Mouse (Mus musculus) heart, embryonic 11.5 days (tissue): ENCODE data around the gene Nomo1. TPM values are rescaled to one million over a fixed set of nuclear protein-coding genes. Genes with fewer than 3 reads are reported as not detected.

Experiments
- ATAC-seq: fragments of 200-750 bp; cut with Nextera tagmentation; replicated peaks from 2 replicates; pipeline ENCODE4 v1.8.0; 2017; ENCODE audit warnings: moderate library complexity; ENCODE audit not compliant: insufficient number of reproducible peaks, low FRiP score, low TSS enrichment
- H3K27ac ChIP-seq: fragments of 300-500 bp; sonication (generic); 2 replicates; pipeline ENCODE4 v1.5.1; 2014; ENCODE audit warnings: mild to moderate bottlenecking, low read depth, low read length
- H3K27me3 ChIP-seq: fragments of 300-500 bp; sonication (generic); 2 replicates; pipeline ENCODE4 v1.6.1; 2014; ENCODE audit warnings: mild to moderate bottlenecking, low read length, mixed read lengths; ENCODE audit not compliant: control insufficient read depth, insufficient read depth
- H3K36me3 ChIP-seq: fragments of 300-500 bp; sonication (generic); 2 replicates; pipeline ENCODE4 v1.6.1; 2014; ENCODE audit warnings: mild to moderate bottlenecking, low read length, moderate library complexity, mixed read lengths; ENCODE audit not compliant: control insufficient read depth, insufficient read depth
- H3K4me1 ChIP-seq: fragments of 300-500 bp; sonication (generic); 2 replicates; pipeline ENCODE4 v1.6.1; 2014; ENCODE audit warnings: low read length; ENCODE audit not compliant: control insufficient read depth, insufficient read depth
- H3K4me2 ChIP-seq: fragments of 300-500 bp; sonication (generic); 2 replicates; pipeline ENCODE4 v1.6.1; 2014; ENCODE audit warnings: mild to moderate bottlenecking, moderate library complexity
- H3K4me3 ChIP-seq: fragments of 300-500 bp; sonication (generic); 2 replicates; pipeline ENCODE4 v1.5.1; 2014; ENCODE audit warnings: low read depth, low read length
- H3K9ac ChIP-seq: fragments of 300-500 bp; sonication (generic); 2 replicates; pipeline ENCODE4 v1.6.1; 2014; ENCODE audit warnings: mild to moderate bottlenecking, low read depth, low read length, moderate library complexity
- H3K9me3 ChIP-seq: fragments of 300-500 bp; sonication (generic); replicated peaks from 2 replicates; pipeline ENCODE4 v1.6.1; 2016; ENCODE audit warnings: low read length; ENCODE audit not compliant: control insufficient read depth
- WGBS: fragments of 180-500 bp; shearing (Covaris S2); extraction: QIAGEN DNeasy Blood & Tissue Kit; methylation state at CpG from one replicate; pipeline ENCODE4 v1.1.7; 2014; ENCODE audit not compliant: insufficient replicate concordance; 5-methylcytosine and 5-hydroxymethylcytosine counted together
- polyA plus RNA-seq: library from polyadenylated mRNA; unstranded; fragments of >200 nt; fragmentation: Nextera tagmentation; extraction: Ambion mirVana; gene quantifications from 2 replicates; pipeline ENCODE4 v1.2.1, GENCODE M21; 2014

The Nomo1 gene
- polyA plus RNA-seq, 1 experiment from 2014 or later: 20.8 TPM

GRCm38 (mm10) chr7:46084024-46084423, 50.5 kb downstream of the Nomo1 start:
- Histone ChIP-seq H3K9me3 (peaks cover 3% of the 10 kb centered on the region; the same call in 1 of the 2 replicates), H3K4me3 (no peak overlapping the region), H3K4me2 (no peak overlapping the region), H3K9ac (no peak overlapping the region), H3K27me3 (no peaks in the 10 kb centered on the region), H3K27ac (no peak overlapping the region), H3K4me1 (peaks cover 22% of the 10 kb centered on the region), H3K36me3 (peaks cover 20% of the 10 kb centered on the region)
- no peak for ATAC-seq
- 78% methylated on average over 10 of the region's 10 CpGs for WGBS

DNA sequence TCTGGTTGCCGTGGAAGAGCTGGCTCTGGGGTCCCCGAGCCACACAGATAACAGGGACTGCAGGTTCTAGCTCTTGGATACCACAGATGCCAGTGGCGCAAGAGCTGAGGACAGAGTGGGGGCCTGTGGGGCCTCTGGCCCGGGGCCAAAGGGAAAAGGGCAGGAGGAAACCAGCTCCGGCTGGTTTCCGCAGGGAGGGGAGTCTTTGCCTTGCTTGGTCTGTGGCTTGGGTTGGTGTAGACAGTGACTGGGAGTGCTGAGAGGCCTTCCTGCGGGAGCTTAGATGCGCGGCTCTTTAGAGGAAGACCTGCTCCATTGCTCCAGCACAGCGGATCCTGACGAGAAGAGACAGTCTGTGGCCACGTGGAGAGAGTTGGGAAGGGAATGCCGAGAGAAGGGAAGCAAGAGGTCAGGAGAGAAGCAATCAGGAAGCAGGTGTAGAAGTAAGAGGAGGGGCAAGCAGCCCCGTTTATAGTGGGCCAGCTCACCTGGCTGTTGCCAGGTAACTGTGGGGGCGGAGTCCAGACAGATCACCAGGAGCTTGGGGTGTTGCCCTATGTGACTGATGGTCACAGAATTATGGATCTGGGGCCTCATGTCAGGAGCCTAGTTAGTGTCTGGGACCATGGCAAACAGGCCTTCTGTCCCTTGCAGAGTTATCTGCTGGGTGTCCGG, 51.5 kb downstream of the Nomo1 start:
- peaks cover 17% of the 10 kb centered on the region for H3K36me3 ChIP-seq
- H3K9ac ChIP-seq: no peak overlapping the region
- no peak; the same call in 1 of the 2 replicates for ATAC-seq
- peaks cover 22% of the 10 kb centered on the region for H3K4me1 ChIP-seq
- H3K27ac ChIP-seq: peak overlapping the region; percentile 22; the same call in 1 of the 2 replicates
- 58% methylated on average over 16 of the region's 16 CpGs for WGBS
- no peak overlapping the region for H3K4me3 ChIP-seq
- peaks cover 3% of the 10 kb centered on the region; the same call in 1 of the 2 replicates for H3K9me3 ChIP-seq
- H3K4me2 ChIP-seq: no peak overlapping the region
- H3K27me3 ChIP-seq: no peaks in the 10 kb centered on the region

- H3K27me3 ChIP-seq: no peaks in the 10 kb centered on the region
- no peak overlapping the region for H3K4me2 ChIP-seq
- WGBS: 87% methylated on average over 6 of the region's 6 CpGs
- H3K9ac ChIP-seq: no peak overlapping the region
- no peak overlapping the region for H3K27ac ChIP-seq
- H3K4me1 ChIP-seq: peaks cover 22% of the 10 kb centered on the region
- H3K4me3 ChIP-seq: no peak overlapping the region
- ATAC-seq: no peak
- peaks cover 3% of the 10 kb centered on the region; the same call in 1 of the 2 replicates for H3K9me3 ChIP-seq
- peaks cover 13% of the 10 kb centered on the region for H3K36me3 ChIP-seq
These were observed 52.9 kb downstream of the Nomo1 start for GRCm38 (mm10) chr7:46086378-46086777.

DNA sequence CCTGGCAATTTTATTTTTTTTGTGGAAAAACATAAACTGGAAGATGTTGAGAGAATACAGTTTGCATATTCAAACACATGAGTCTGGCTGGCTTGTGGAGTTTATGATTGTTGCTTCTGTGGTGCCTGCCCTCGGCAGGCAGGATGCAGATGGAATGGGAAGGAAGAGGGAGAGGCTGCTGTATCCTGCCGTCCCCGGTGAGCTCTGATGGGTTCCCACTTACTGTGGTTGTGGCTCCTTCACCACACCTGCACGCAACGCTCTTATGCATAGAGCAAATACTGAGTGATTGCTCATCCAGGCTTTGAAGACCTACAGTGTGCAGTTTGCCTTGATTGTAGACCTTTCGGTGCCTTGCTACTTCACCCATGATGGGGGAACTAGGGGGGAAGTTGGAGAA, 54.7 kb downstream of the Nomo1 start:
- Histone ChIP-seq H3K36me3 (peaks cover 9% of the 10 kb centered on the region), H3K27me3 (no peaks in the 10 kb centered on the region), H3K4me2 (no peak overlapping the region), H3K9me3 (peaks cover 3% of the 10 kb centered on the region; the same call in 1 of the 2 replicates), H3K4me1 (peaks cover 12% of the 10 kb centered on the region), H3K9ac (no peak overlapping the region), H3K4me3 (no peak overlapping the region), H3K27ac (no peak overlapping the region)
- ATAC-seq: no peak
- 81% methylated on average over 6 of the region's 6 CpGs for WGBS

- Histone ChIP-seq H3K27ac (no peak overlapping the region), H3K36me3 (no peaks in the 10 kb centered on the region), H3K9ac (no peak overlapping the region), H3K9me3 (peaks cover 3% of the 10 kb centered on the region; the same call in 1 of the 2 replicates), H3K4me1 (peaks cover 6% of the 10 kb centered on the region), H3K4me2 (no peak overlapping the region), H3K27me3 (no peaks in the 10 kb centered on the region), H3K4me3 (no peak overlapping the region)
- 54% methylated on average over 8 of the region's 8 CpGs for WGBS
- ATAC-seq: no peak
These were observed 59.3 kb downstream of the Nomo1 start for GRCm38 (mm10) chr7:46092803-46093202.

- Histone ChIP-seq H3K4me1 (peaks cover 17% of the 10 kb centered on the region), H3K36me3 (no peaks in the 10 kb centered on the region), H3K27ac (no peak overlapping the region), H3K4me3 (no peak overlapping the region), H3K9ac (peak overlapping the region; percentile 43; the same call in 1 of the 2 replicates), H3K27me3 (peaks cover 3% of the 10 kb centered on the region), H3K9me3 (no peaks in the 10 kb centered on the region), H3K4me2 (peak overlapping the region; percentile 75)
- ATAC-seq: no peak
- 3% methylated on average over 4 of the region's 4 CpGs for WGBS
These were observed 62.6 kb downstream of the Nomo1 start for GRCm38 (mm10) chr7:46096136-46096535.

DNA sequence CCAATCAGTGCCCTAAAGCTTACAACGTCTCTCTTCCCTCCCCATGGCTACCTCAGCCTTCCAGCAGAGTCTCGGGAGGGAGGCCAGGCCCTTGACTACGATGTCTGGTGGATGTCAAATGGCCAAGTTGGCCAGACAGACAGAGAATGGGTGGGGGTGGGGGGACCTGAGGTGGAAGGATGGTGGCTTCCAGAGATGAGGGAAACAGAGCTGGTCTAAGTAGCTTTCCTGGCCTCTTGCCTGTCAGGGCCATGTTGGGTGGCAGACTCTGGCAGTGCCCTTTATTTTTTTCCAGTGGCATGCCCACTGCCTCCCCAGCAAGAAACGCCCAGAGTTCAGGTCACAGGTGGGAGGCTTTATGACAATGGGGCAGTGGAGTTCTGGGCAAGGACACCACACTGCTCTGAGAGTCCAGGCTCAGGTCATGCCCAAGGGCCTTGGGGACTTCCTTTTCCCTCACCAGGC, 63.9 kb downstream of the Nomo1 start:
- ATAC-seq: no peak
- Histone ChIP-seq H3K27me3 (peaks cover 3% of the 10 kb centered on the region), H3K36me3 (no peaks in the 10 kb centered on the region), H3K4me2 (peak overlapping the region; percentile 75), H3K9ac (peak overlapping the region; percentile 79), H3K9me3 (no peaks in the 10 kb centered on the region), H3K27ac (peak overlapping the region; percentile 96), H3K4me1 (peaks cover 17% of the 10 kb centered on the region), H3K4me3 (peak overlapping the region; percentile 43)
- WGBS: 33% methylated on average over 4 of the region's 4 CpGs

GRCm38 (mm10) chr7:46098221-46098918, 64.9 kb downstream of the Nomo1 start:
- peak; percentile 68 for ATAC-seq
- H3K4me3 ChIP-seq: peak overlapping the region; percentile 43
- WGBS: 49% methylated on average over 19 of the region's 19 CpGs

More at GRCm38 (mm10) chr7:46098221-46098918, 64.9 kb downstream of the Nomo1 start:
- Histone ChIP-seq H3K4me2 (peak overlapping the region; percentile 75), H3K9ac (peak overlapping the region; percentile 79), H3K4me1 (peaks cover 17% of the 10 kb centered on the region), H3K27me3 (peaks cover 6% of the 10 kb centered on the region), H3K36me3 (no peaks in the 10 kb centered on the region), H3K27ac (peak overlapping the region; percentile 96), H3K9me3 (no peaks in the 10 kb centered on the region)
